In genomic region chr14:25547882-25548281, GRCm38 (mm10) we compare ENCODE assay signal across 8 mouse cellular contexts.
DNase-seq lines count a peak whose midpoint lies in the region; ATAC-seq and TF ChIP-seq lines count a peak whose summit lies in the region.

No protein-coding gene starts in this region.

- H3K4me1 ChIP-seq in heart, embryonic 15.5 days (replicated peaks) = peaks cover 44% of the 10 kb centered on the region
- H3K4me1 ChIP-seq in midbrain, embryonic 12.5 days = peaks cover 66% of the 10 kb centered on the region
- H3K4me1 ChIP-seq in midbrain, embryonic 10.5 days = peaks cover 65% of the 10 kb centered on the region
- peaks cover 78% of the 10 kb centered on the region for H3K4me1 ChIP-seq in limb, embryonic 10.5 days
- no peaks in the 10 kb centered on the region; the same call in 1 of the 2 replicates for H3K4me1 ChIP-seq in stomach, postnatal 0 days (replicated peaks; ENCODE audit: control insufficient read depth, insufficient read depth)

- no peak for TF ChIP-seq EP300 in stomach, postnatal 0 days (optimal IDR thresholded peaks at IDR 0.05)

- 75% methylated on average over 9 of the region's 9 CpGs for WGBS in heart, embryonic 15.5 days
- 85% methylated on average over 9 of the region's 9 CpGs for WGBS in midbrain, embryonic 12.5 days
- 88% methylated on average over 9 of the region's 9 CpGs for WGBS in midbrain, embryonic 10.5 days
- WGBS in limb, embryonic 10.5 days = 74% methylated on average over 9 of the region's 9 CpGs
- WGBS in stomach, postnatal 0 days = 74% methylated on average over 9 of the region's 9 CpGs

- H3K4me3 ChIP-seq in heart, embryonic 15.5 days = no peak overlapping the region
- H3K4me3 ChIP-seq in midbrain, embryonic 12.5 days = no peak overlapping the region
- no peak overlapping the region for H3K4me3 ChIP-seq in midbrain, embryonic 10.5 days
- no peak overlapping the region for H3K4me3 ChIP-seq in limb, embryonic 10.5 days
- H3K4me3 ChIP-seq in stomach, postnatal 0 days (ENCODE audit: low read depth, low read length) = no peak overlapping the region

- H3K27me3 ChIP-seq in heart, embryonic 15.5 days = no peaks in the 10 kb centered on the region
- no peaks in the 10 kb centered on the region; the same call in 1 of the 2 replicates for H3K27me3 ChIP-seq in midbrain, embryonic 12.5 days
- H3K27me3 ChIP-seq in midbrain, embryonic 10.5 days (ENCODE audit: low read depth, poor library complexity, severe bottlenecking) = no peaks in the 10 kb centered on the region
- H3K27me3 ChIP-seq in limb, embryonic 10.5 days (ENCODE audit: low read depth, poor library complexity, severe bottlenecking) = no peaks in the 10 kb centered on the region
- no peaks in the 10 kb centered on the region for H3K27me3 ChIP-seq in stomach, postnatal 0 days (ENCODE audit: control insufficient read depth, insufficient read depth, low read length)

- no peak overlapping the region for H3K4me2 ChIP-seq in heart, embryonic 15.5 days
- H3K4me2 ChIP-seq in midbrain, embryonic 12.5 days (replicated peaks) = no peak overlapping the region
- no peak overlapping the region for H3K4me2 ChIP-seq in stomach, postnatal 0 days (replicated peaks; ENCODE audit: low read depth)

- no peaks in the 10 kb centered on the region for H3K9me3 ChIP-seq in heart, embryonic 15.5 days (replicated peaks)
- no peaks in the 10 kb centered on the region for H3K9me3 ChIP-seq in midbrain, embryonic 12.5 days
- no peaks in the 10 kb centered on the region for H3K9me3 ChIP-seq in midbrain, embryonic 10.5 days (replicated peaks)
- H3K9me3 ChIP-seq in limb, embryonic 10.5 days (replicated peaks) = no peaks in the 10 kb centered on the region
- H3K9me3 ChIP-seq in stomach, postnatal 0 days (ENCODE audit: control insufficient read depth, low read length) = no peaks in the 10 kb centered on the region

- no peak for TF ChIP-seq CTCF in stomach, postnatal 0 days (IDR thresholded peaks at IDR 0.05; ENCODE audit: low read depth)

- DNase-seq in heart, postnatal 4 days = no peak
- no peak for DNase-seq in midbrain, embryonic 10.5 days (ENCODE audit: low spot score)
- DNase-seq in limb, embryonic 10.5 days (ENCODE audit: low spot score) = no peak
- DNase-seq in stomach, postnatal 0 days (ENCODE audit: low spot score) = no peak
- no peak for DNase-seq in cerebellum, adult 11 months
- no peak for DNase-seq in embryo, embryonic 10 days (ENCODE audit: low spot score)

- no peak overlapping the region for H3K9ac ChIP-seq in heart, embryonic 15.5 days
- no peak overlapping the region for H3K9ac ChIP-seq in midbrain, embryonic 12.5 days (replicated peaks)
- H3K9ac ChIP-seq in stomach, postnatal 0 days (ENCODE audit: low read length) = no peak overlapping the region

- no peak for ATAC-seq in heart, embryonic 15.5 days (replicated peaks; ENCODE audit: insufficient number of reproducible peaks, insufficient read depth, low FRiP score, low read depth)
- no peak for ATAC-seq in midbrain, embryonic 12.5 days (ENCODE audit: low FRiP score, low read depth)
- no peak for ATAC-seq in stomach, postnatal 0 days (ENCODE audit: low FRiP score, low TSS enrichment)

- H3K36me3 ChIP-seq in heart, embryonic 15.5 days = peaks cover 13% of the 10 kb centered on the region; the same call in 1 of the 2 replicates
- peaks cover 60% of the 10 kb centered on the region for H3K36me3 ChIP-seq in midbrain, embryonic 12.5 days
- peaks cover 87% of the 10 kb centered on the region for H3K36me3 ChIP-seq in midbrain, embryonic 10.5 days
- H3K36me3 ChIP-seq in limb, embryonic 10.5 days = peaks cover 76% of the 10 kb centered on the region
- 0 out of 2 replicates have a peak, but pooled peaks cover 4% of the 10 kb centered on the region for H3K36me3 ChIP-seq in stomach, postnatal 0 days (ENCODE audit: control insufficient read depth, insufficient read depth, low read length)

- peak overlapping the region; percentile 63 for H3K27ac ChIP-seq in heart, embryonic 15.5 days
- peak overlapping the region; percentile 60; the same call in 1 of the 2 replicates for H3K27ac ChIP-seq in midbrain, embryonic 12.5 days (replicated peaks)
- no peak overlapping the region for H3K27ac ChIP-seq in midbrain, embryonic 10.5 days (replicated peaks)
- peak overlapping the region; percentile 82 for H3K27ac ChIP-seq in limb, embryonic 10.5 days
- 0 out of 2 replicates have a peak overlapping the region, but pooled peaks have one; percentile 0 for H3K27ac ChIP-seq in stomach, postnatal 0 days (replicated peaks)
